Mouse (Mus musculus) urinary bladder, postnatal 4 days (tissue): ENCODE data around the gene As3mt.
A peak's percentile ranks its signal among the peaks of the same experiment; 100 is the strongest.

ENCODE experiments used
- DNase-seq, 2 experiments: peaks; one replicate each; pipeline ENCODE4 v3.0.0; 2021 to 2022; ENCODE audit warnings: low spot score in 2 of 2

The As3mt gene

DNA sequence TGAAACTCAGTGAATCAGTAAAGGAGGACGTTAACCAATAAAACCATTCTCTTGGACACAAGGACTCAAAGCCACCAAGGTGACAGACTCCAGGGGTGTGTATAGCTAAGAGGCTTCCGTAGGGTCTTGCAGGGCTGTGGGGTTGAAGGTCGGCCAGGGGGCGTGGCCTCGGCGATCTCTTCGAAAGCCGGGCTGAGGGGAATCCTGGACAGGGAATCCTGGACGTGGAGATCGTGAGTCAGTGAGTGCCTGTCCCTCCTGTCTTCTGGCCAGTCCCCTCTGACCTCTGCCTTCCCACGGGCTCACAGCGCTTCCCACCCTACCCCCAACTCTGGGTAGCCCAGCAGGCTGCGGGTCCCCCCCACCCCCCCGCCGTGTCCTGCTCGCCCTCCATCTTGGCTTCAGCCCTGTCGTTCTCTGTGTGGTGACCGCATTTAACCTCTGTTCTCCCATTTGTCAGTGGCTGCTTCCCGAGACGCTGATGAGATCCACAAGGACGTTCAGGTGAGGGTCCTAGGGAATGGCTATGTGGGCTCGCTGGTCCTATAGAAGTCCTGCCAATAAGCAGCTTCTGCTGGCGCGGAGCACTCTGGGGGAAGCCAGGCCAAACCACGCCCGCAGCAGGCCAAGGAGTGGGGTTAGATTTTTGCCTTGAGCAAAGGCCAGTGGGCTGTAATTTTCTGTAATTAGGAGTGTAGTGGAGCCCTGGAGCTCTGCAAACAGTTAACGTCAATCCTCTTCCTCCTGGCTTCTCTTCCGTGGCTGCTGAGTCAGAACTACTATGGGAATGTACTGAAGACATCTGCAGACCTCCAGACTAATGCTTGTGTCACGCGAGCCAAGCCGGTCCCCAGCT is at the start of gene As3mt:
As3mt (plus strand) TSS at position 163 of the 856 bp plus-strand sequence.
- peak; percentile 66 to 80 for DNase-seq

DNA sequence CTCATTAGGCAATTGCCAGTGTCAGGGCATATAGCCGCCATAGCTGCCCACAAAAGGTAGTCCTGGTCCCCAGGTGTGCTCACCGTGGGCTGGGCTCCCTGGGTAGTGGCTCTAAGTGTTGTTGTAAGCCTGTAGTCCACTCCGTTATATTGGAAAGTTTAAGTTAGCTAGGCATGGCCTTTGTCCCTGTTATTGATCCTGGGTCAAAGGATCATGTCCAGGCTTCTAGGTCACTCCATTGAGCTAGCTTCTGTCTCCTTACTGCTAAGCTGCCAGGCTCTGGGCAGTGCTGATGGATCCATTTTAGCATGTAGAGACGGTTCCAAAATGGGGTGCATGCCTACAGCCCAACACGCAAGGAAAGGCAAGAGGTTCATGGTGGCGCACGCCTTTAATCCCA is 48.9 kb upstream of the As3mt start:
- no peak for DNase-seq

DNA sequence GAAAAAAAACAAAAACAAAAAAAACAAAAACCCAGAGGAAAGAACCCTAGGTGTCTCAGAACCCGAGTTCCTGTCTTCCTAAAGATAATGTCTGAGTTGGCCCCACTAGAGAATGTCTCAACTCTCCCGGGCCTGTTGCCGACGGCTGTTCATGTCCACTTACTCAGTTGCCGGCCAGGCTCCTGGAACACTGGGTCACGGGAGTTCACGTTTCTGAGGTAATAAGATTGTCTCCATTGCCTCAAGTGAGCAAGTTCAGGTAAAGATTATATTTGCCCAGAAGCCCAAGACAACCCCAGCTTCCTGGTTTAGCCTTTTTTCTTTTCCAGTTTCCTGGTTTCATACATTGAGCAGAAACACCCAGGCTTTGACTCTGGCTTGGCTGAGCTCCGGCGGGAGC is 48.4 kb upstream of the As3mt start:
- no peak for DNase-seq

GRCm38 (mm10) chr19:46661511-46661910 is 45.7 kb upstream of the As3mt start:
- DNase-seq, result no peak

DNA sequence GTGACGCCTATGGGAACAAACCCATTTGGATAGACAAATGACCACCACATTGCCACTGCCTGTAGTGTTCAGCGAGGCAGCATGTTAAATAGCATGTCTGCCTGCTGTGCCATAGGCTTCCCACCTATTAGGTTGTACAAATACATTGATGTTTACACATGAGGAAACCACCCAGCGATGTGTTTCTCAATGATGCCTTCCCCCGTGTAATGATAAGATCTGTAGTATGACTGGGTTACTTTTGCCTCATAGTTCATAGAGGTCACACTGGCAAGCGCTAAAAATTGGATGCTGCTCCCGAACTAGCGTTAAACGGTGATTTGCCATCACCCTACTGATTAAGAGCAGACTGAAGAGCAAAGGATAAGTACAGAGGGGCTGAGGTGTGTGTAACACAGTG is 45.0 kb upstream of the As3mt start:
- no peak for DNase-seq

- DNase-seq, result no peak
These were observed 44.5 kb upstream of the As3mt start for GRCm38 (mm10) chr19:46662784-46663183.

DNA sequence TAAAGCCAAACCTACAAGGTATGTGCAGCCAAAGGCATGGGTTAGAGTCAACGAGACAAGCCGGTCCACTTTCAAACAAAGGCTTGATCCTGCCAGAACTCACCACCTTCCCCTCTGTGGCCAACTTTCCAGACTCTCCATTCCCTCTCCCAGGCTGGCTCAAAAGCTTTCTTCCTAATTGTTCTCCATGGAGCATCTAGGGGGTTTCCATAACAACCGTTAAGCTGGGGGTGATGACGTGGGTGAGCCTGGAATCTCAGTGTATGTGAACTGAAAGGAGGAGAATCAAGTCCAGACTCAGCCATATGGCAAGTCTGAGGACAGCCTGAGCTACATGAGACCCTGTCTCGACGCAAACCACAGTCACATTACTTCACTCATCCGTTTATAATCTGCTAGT is 41.8 kb upstream of the As3mt start:
- no peak for DNase-seq

GRCm38 (mm10) chr19:46667300-46667699 is 40.0 kb upstream of the As3mt start:
- no peak for DNase-seq

DNA sequence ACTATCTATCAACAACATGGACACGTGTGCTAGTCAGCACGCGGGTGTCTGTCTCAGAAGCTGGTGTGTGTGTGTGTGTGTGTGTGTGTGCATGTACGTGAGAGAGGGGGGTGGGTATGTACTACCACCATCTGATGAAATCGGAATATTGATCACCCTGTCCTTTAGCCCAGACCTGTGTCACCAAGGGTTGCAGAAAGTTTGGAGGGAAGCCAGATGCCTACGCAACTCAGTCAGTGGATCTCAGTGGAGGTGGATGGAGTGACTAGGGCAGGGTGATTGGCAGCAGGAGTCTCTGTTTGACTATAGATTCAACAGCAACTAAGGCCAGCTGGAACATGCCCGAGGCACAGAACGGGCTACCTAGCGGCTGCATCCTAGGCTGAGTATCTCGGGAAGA is 39.0 kb upstream of the As3mt start:
- no peak for DNase-seq

DNA sequence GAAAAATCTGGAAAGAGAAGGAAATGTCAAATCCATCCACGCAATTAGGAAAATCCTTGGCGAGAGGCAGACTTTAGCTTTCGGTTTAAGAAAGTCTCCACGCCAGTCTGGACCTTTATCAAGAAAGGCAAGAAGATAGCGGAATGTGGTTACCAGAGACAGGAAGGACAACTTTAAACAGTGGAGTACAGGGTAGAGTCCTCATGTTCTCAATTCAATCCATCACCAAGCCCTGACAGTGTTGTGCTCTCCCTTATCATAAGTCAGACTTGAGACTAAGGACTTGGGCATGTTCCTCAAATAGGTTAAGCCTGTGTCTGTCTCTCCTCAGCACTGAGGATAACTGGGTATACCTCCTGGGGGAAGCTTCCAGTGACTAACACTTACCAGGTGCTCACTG is 37.5 kb upstream of the As3mt start:
- no peak for DNase-seq

DNA sequence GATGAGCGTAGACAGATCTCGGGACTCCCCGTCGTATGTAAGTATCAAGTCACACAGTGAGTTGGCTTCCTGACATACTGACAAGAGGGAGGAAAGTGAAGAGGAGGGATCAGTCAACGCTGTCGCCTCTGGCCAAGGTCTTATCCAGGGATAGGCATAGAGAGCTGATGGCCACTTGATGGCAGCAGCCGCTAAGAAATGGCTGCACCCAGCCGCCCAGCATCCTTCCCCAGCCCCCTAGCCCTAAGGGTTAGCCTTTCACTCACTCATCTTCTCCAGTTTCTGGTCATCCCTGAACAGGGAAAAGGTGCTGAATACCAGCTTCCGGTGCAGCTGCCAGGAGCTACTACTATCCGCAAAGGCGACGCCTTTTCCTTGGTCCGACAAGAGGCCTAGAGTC is 36.6 kb upstream of the As3mt start:
- DNase-seq, result no peak

- no peak for DNase-seq
These were observed 34.4 kb upstream of the As3mt start, which contains the start of gene Cyp17a1 for GRCm38 (mm10) chr19:46672766-46673418. Gene Cyp17a1, minus strand, starts transcription at chr19:46673172.

GRCm38 (mm10) chr19:46675641-46676040 is 31.6 kb upstream of the As3mt start:
- no peak for DNase-seq

GRCm38 (mm10) chr19:46679720-46680383 is 27.4 kb upstream of the As3mt start:
- no peak for DNase-seq

DNA sequence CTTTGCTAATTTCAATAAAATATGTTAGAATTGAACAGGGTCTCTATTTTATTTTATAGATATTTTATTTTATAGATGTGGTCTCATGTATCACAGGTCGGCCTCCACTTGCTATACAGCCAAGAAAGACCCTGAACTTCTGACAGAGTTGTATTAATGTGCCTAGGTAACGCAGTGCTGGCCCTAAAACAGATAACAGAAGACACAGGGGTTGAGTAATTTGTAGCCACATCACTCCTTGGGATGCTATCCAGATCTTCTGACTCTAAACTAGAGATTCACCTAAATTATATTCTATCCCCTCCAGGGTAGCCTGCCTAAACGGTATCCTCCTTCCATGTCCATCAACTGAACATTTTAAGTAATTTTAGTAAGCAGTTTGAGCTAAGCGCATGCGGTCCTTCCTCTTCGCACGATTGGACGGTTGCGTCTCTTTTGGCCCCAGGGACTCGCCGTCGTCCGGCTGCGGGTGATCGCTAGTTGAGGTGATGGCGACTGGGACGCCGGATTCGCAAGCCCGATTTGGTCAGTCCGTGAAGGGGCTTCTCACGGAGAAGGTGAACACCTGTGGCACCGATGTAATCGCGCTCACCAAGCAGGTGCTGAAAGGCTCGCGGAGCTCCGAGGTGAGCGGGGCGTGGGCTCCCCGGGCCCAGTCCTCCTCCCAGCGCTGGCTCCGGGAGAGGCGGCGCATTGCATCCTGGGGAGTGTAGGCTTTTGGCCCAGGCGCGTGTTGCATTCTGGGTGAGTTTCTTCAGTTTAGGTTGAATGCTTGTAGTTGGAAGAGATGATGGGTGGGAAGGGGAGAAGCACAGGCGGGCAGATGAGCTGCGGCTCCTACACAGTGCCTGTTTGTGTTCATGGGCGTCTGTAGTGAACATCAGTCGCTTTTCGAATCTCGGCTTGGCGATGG is 17.5 kb upstream of the As3mt start, which contains the start of gene Borcs7:
Borcs7 (plus strand) TSS at position 447 of the 913 bp plus-strand sequence.
- peak; percentile 79 to 84 for DNase-seq

DNA sequence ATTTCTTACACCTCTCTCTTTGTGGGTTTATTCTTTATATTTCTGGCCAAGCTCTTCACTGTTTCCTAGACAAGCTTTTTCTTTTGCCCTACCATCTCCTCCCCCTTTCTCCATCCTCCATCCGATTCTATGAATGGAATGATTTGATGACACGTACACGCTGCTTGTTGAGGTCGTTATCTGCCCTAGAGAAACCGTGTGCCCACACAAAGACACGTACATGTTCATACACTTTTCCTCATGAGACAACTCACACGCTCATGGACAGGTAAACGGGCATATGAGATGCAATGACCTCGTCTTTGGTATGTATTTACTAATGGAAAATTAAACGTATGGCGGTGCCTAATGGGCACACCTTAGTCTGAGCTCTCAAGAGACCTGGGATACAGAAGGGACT is 16.9 kb upstream of the As3mt start:
- DNase-seq, result no peak

DNA sequence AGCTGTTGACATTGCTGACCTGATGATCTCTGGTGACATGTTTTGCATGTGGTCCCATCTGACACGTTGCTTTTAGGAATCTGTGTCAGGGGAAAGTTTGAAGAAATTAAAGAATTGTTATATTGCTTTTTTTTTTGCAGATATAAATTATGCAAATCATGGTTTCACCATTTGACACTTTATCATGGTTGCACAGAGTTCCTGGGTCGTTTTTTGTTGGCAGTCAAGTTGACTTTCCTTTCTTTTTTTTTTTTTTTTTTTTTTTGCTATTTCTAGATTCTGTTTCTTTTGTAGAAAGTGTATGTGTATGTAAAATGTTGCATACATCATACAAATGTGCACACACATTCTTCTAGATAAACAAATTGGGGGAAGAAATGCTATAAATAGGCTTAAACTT is 16.2 kb upstream of the As3mt start:
- DNase-seq, result no peak

GRCm38 (mm10) chr19:46693146-46693545 is 14.1 kb upstream of the As3mt start:
- DNase-seq, result no peak

GRCm38 (mm10) chr19:46696482-46696881 is 10.8 kb upstream of the As3mt start:
- DNase-seq, result no peak

- no peak for DNase-seq
These were observed 10.3 kb upstream of the As3mt start for GRCm38 (mm10) chr19:46696943-46697342.

DNA sequence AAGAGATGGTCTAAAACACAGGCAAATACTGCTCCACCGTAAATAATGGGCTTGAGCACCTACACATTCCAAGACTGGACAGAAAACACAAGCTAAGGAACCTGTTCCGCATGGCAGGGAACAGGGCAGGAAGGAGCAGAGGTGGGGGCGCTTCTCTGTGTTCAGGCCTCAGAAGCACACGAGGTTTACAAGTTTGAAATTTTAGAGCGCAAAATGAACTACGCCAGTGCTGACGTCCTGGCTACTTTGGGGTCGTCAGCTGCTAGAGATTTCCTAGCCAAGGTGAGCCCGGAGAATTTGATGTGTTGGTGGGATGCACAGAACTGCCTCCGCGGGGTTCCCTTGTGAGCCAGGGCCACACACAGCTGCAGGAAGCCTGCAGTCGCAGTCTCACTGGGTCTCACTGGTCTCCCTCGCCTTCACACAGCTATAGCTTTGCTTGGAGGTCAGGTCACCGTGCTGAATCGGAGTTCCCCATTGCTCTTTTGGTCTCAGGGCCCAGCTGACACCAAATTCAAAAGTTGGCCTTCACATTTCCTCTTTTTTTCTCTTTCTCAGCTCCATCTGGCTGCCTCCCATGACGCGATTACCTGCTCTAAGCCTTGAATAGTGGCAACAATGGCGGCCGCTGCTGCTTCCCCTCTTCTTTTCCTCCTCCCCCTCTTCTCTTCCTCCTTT is 9.3 kb upstream of the As3mt start:
- DNase-seq, result no peak
